Mouse (Mus musculus) myocyte (in vitro differentiated cells): ENCODE measurements around the gene Gm19426. TPM values are rescaled to one million over a fixed set of nuclear protein-coding genes. Genes with fewer than 3 reads are reported as not detected.

Experiments used
- H3K27me3 ChIP-seq: one replicate; pipeline ENCODE4 v1.6.1; 2011; ENCODE audit not compliant: control insufficient read depth, insufficient read depth, insufficient read length
- H3K36me3 ChIP-seq: one replicate; pipeline ENCODE4 v1.6.1; 2011; ENCODE audit not compliant: control insufficient read depth, insufficient read depth
- H3K4me2 ChIP-seq: one replicate; pipeline ENCODE4 v1.6.1; 2011; ENCODE audit warnings: low read depth, control low read depth
- H3K4me3 ChIP-seq: one replicate; pipeline ENCODE4 v1.5.1; 2011; ENCODE audit warnings: mild to moderate bottlenecking, control low read depth, moderate library complexity
- H3K79me2 ChIP-seq: one replicate; pipeline ENCODE4 v1.6.1; 2011; ENCODE audit not compliant: control insufficient read depth, insufficient read depth
- H3ac ChIP-seq: one replicate; pipeline ENCODE4 v1.6.1; 2011; ENCODE audit not compliant: control insufficient read depth, insufficient read length
- CEBPB ChIP-seq: IDR thresholded peaks from 2 replicates; pipeline ENCODE4 v1.6.1; 2011; ENCODE audit warnings: mild to moderate bottlenecking, moderate library complexity; ENCODE audit not compliant: poor library complexity, insufficient read depth, severe bottlenecking
- E2F4 ChIP-seq: IDR thresholded peaks from one replicate; pipeline ENCODE4 v1.6.1; 2011; ENCODE audit warnings: mild to moderate bottlenecking, control low read depth, moderate library complexity; ENCODE audit not compliant: insufficient read depth
- MAX ChIP-seq: IDR thresholded peaks from one replicate; pipeline ENCODE4 v1.6.1; 2011; ENCODE audit warnings: low read depth, mild to moderate bottlenecking, control low read depth
- MYOD1 ChIP-seq, 3 experiments: IDR thresholded peaks; one replicate each; pipeline ENCODE4 v1.6.1; 2011; ENCODE audit warnings: control low read depth in 2 of 3, low read depth in 2 of 3, mild to moderate bottlenecking in 2 of 3, moderate library complexity in 1 of 3; ENCODE audit not compliant: insufficient read length in 2 of 3, control insufficient read depth in 1 of 3
- MYOG ChIP-seq, 3 experiments: IDR thresholded peaks; one replicate each; pipeline ENCODE4 v1.6.1; 2011; ENCODE audit warnings: control low read depth in 2 of 3, low read depth in 2 of 3, mild to moderate bottlenecking in 2 of 3; ENCODE audit not compliant: insufficient read length in 2 of 3, control insufficient read depth in 1 of 3, insufficient read depth in 1 of 3
- POLR2A ChIP-seq: IDR thresholded peaks from one replicate; pipeline ENCODE4 v1.6.1; 2011; ENCODE audit warnings: low read depth, mild to moderate bottlenecking, control low read depth, moderate library complexity; ENCODE audit not compliant: insufficient read length
- POLR2AphosphoS2 ChIP-seq: IDR thresholded peaks from one replicate; pipeline ENCODE4 v1.6.1; 2011; ENCODE audit warnings: low read depth, control low read depth; ENCODE audit not compliant: insufficient read length
- REST ChIP-seq: IDR thresholded peaks from one replicate; pipeline ENCODE4 v1.6.1; 2011; ENCODE audit warnings: mild to moderate bottlenecking, control low read depth, moderate library complexity; ENCODE audit not compliant: insufficient read depth, insufficient read length
- SRF ChIP-seq: IDR thresholded peaks from one replicate; pipeline ENCODE4 v1.6.1; 2011; ENCODE audit warnings: low read depth; ENCODE audit not compliant: control insufficient read depth, insufficient read length
- TCF12 ChIP-seq: IDR thresholded peaks from one replicate; pipeline ENCODE4 v1.6.1; 2011; ENCODE audit warnings: mild to moderate bottlenecking, control low read depth; ENCODE audit not compliant: poor library complexity, insufficient read depth, severe bottlenecking
- TCF3 ChIP-seq: IDR thresholded peaks from one replicate; pipeline ENCODE4 v1.6.1; 2011; ENCODE audit warnings: low read depth, control low read depth; ENCODE audit not compliant: insufficient read length
- USF1 ChIP-seq: IDR thresholded peaks from one replicate; pipeline ENCODE4 v1.6.1; 2011; ENCODE audit warnings: low read depth, mild to moderate bottlenecking, control low read depth, moderate library complexity
- polyA plus RNA-seq: library from polyadenylated mRNA; unstranded; fragments of >200 nt; fragmentation: generic; extraction: Trizol; gene quantifications from one replicate; pipeline ENCODE4 v1.2.1, GENCODE M21; 2012; ENCODE audit warnings: missing spikeins

The Gm19426 gene
- polyA plus RNA-seq, 1 experiment: 3.0 TPM

GRCm38 (mm10) chr2:84762295-84762694, 18.8 kb upstream of the Gm19426 start:
- Histone ChIP-seq H3K36me3 (no peaks in the 10 kb centered on the region), H3K4me3 (no peak overlapping the region), H3ac (no peak overlapping the region), H3K27me3 (no peaks in the 10 kb centered on the region), H3K79me2 (no peaks in the 10 kb centered on the region), H3K4me2 (no peak overlapping the region)
- no peak for TF ChIP-seq USF1
- no peak for TF ChIP-seq E2F4

- TF ChIP-seq REST (no peak), TCF3 (no peak), MYOG (IDR thresholded peaks at IDR 0.05; ENCODE audit: control insufficient read depth in 1 of 3, insufficient read depth in 1 of 3, insufficient read length in 2 of 3, low read depth in 2 of 3) (no peak), MAX (no peak), POLR2A (no peak), USF1 (no peak), CEBPB (no peak), E2F4 (no peak), SRF (no peak)
- Histone ChIP-seq H3K4me3 (no peak overlapping the region), H3ac (no peak overlapping the region), H3K27me3 (no peaks in the 10 kb centered on the region), H3K36me3 (no peaks in the 10 kb centered on the region), H3K4me2 (no peak overlapping the region), H3K79me2 (no peaks in the 10 kb centered on the region)
Measured at GRCm38 (mm10) chr2:84761840-84762239, 18.4 kb upstream of the Gm19426 start.

GRCm38 (mm10) chr2:84761309-84761708, 17.9 kb upstream of the Gm19426 start:
- Histone ChIP-seq H3K79me2 (no peaks in the 10 kb centered on the region), H3K4me2 (no peak overlapping the region), H3ac (no peak overlapping the region), H3K27me3 (no peaks in the 10 kb centered on the region), H3K4me3 (no peak overlapping the region), H3K36me3 (no peaks in the 10 kb centered on the region)
- TF ChIP-seq CEBPB (no peak), USF1 (peak; percentile 46)

DNA sequence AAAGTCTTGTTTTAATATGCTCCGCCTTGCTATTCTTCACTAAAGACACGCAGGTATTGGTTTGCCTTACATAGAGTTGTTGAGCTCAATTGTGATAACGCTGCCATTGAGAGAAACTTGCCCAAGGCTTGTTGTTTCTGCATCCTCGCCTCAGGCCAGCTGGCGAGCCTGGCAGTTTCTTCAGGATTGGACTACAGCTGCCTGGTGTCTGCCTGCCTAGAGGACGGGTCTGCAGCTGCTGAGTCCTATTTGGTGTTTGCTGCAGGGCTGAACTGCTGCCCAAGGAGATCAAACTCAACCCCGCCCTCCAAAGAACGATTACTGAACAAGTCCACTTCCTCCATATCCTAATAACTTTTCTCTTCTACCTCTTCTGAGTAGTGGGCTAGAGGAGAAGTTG, 17.3 kb upstream of the Gm19426 start:
- Histone ChIP-seq H3K36me3 (no peaks in the 10 kb centered on the region), H3K27me3 (no peaks in the 10 kb centered on the region), H3ac (no peak overlapping the region), H3K4me2 (no peak overlapping the region), H3K79me2 (no peaks in the 10 kb centered on the region), H3K4me3 (no peak overlapping the region)
- TF ChIP-seq CEBPB (no peak), MYOD1 (IDR thresholded peaks at IDR 0.05; ENCODE audit: control insufficient read depth in 1 of 3, insufficient read length in 2 of 3, low read depth in 2 of 3) (peak in 2 of 3 experiments; percentile 60 to 69), MYOG (IDR thresholded peaks at IDR 0.05; ENCODE audit: control insufficient read depth in 1 of 3, insufficient read depth in 1 of 3, insufficient read length in 2 of 3, low read depth in 2 of 3) (peak; percentile 2 to 83 (median 69)), TCF3 (no peak)

DNA sequence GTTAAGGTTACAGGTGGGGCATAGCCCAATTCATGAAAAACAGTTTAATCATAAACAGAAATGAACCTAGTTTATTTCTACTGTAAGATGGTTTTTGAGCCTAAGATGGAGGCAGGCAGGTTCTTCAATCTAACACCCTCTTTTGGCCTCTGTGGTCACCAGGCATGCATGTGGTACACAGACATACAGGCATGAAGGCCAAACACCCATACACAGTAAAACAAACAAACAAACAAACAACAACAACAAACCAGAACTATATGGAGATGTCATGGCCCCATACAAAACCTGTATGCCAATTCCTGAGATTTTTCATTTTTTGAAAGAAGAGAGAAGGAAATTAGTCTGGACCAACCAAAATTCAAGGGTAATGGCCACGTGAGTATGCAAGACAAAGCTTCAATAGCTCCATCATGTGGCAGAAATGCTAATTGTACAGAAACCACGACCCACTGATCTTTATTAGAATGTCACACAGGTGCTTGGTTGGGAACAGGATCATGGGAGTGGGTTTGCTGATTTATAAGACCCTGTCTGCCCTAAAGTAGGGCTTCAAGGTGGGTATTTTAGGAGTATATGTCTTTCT, 15.2 kb upstream of the Gm19426 start:
- no peaks in the 10 kb centered on the region for H3K27me3 ChIP-seq
- H3K4me3 ChIP-seq: no peak overlapping the region
- no peak for TF ChIP-seq POLR2A
- no peak for TF ChIP-seq MYOD1 (IDR thresholded peaks at IDR 0.05; ENCODE audit: control insufficient read depth in 1 of 3, insufficient read length in 2 of 3, low read depth in 2 of 3)
- no peak for TF ChIP-seq SRF
- TF ChIP-seq USF1: peak; percentile 96
- no peak for TF ChIP-seq TCF12
- no peak for TF ChIP-seq E2F4
- no peak for TF ChIP-seq CEBPB
- TF ChIP-seq POLR2AphosphoS2: no peak
- H3K36me3 ChIP-seq: no peaks in the 10 kb centered on the region
- no peak overlapping the region for H3ac ChIP-seq
- H3K4me2 ChIP-seq: no peak overlapping the region
- no peaks in the 10 kb centered on the region for H3K79me2 ChIP-seq

DNA sequence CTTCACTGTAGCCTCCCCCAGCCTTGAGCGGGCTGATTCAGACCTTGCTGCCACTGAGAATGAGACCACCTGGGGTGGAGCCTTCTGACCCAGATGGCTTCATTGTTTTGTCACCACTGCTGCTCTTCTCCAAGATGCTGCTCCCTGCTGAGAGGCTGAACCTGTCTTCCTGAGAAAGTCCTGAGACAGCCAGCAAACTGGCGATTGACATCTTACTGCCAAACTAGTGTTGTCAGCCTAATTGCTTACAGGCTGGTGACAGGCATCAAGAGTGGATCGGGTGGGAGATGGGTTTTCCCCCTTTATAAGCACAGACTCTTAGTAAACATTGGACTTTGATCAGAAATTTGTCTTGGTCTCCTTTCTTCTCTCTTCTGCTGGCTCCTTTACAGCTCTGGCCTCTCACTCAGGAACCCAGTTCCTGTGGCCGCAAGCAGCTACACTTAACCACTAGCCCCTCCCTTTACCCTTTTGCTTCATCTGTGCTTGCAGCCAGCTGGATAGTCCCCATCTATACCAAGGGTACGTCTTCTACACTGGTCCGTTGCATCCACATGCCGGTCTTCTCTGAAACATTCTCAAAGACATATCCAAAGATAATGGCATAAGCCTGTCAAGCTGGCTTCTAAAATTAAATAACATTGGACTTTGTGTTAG, 13.7 kb upstream of the Gm19426 start:
- H3ac ChIP-seq: no peak overlapping the region
- H3K36me3 ChIP-seq: no peaks in the 10 kb centered on the region
- no peak overlapping the region for H3K4me3 ChIP-seq
- no peaks in the 10 kb centered on the region for H3K79me2 ChIP-seq
- TF ChIP-seq CEBPB (no peak), MAX (no peak), POLR2A (no peak), E2F4 (no peak)
- no peaks in the 10 kb centered on the region for H3K27me3 ChIP-seq
- no peak overlapping the region for H3K4me2 ChIP-seq
